Mouse (Mus musculus) heart, adult 11 months (tissue): ENCODE measurements around the gene Rc3h1.
A peak's percentile ranks its signal among the peaks of the same experiment; 100 is the strongest.

Experiments used
- DNase-seq: peaks from one replicate; pipeline ENCODE4 v3.0.0; 2022

Rc3h1 gene

DNA sequence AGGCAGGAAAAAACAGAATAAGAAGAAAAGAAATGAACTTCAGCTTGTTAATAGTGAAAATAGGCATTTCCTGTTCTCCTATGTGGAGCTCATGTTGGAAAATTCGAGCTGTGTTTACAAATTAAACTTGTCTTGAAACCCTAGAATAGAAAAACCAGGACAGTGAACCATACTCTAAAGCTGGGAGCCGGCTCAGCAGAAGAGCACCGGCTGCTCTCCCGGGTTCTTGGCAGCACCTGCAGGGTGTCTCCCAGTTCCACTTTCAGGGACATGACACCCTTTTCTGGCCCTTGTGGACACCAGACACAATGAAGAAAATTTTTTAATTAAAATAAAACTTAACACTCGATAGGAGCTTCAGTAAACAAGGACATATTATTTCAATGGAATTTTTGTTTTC, 62.4 kb downstream of the Rc3h1 start:
- no peak for DNase-seq

GRCm38 (mm10) chr1:160978071-160978735, 72.0 kb downstream of the Rc3h1 start, which contains the start of gene Serpinc1:
Gene Serpinc1, plus strand, starts transcription at chr1:160978585.
- DNase-seq = peak; percentile 65

- no peak for DNase-seq
Observed at GRCm38 (mm10) chr1:160980021-160980420, 73.8 kb downstream of the Rc3h1 start.

GRCm38 (mm10) chr1:160980537-160981234, 74.5 kb downstream of the Rc3h1 start:
- DNase-seq = peak; percentile 71

DNA sequence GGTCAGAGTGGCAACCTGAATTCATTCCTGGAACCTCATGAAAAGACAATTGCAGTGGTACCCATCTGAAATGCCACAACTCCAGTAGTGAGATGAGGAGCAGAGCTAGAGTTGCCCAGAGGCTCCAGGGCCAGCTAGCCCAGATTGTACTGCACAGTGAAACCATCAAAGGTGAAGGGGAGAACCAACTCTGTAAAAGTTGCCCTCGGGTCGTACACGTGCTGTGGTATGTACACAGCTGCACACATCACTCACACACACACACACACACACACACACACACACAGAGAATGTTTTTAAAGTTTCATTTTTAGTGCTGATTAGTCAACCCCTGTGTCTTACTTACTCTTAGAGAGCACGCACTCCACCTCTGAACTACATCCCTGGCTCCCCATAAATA, 75.1 kb downstream of the Rc3h1 start:
- DNase-seq = peak; percentile 79

- DNase-seq = peak; percentile 4
Observed at GRCm38 (mm10) chr1:160982887-160983286, 76.7 kb downstream of the Rc3h1 start.

DNA sequence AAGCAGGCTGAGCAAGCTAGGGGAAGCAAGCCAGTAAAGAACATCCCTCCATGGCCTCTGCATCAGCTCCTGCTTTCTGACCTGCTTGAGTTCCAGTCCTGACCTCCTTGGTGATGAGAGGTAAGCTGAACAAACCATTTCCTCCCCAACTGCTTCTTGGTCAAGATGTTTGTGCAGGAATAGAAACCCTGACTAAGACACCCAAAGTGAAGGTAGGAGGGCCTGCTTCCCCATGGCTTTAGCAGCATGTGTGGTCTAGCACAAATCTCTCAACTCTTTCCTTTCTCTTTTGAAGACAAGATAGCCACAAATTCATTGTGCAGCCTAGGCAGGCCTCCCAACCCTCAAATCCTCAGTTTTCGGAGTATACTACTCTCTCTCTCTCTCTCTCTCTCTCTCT, 78.5 kb downstream of the Rc3h1 start:
- DNase-seq = peak; percentile 55

DNA sequence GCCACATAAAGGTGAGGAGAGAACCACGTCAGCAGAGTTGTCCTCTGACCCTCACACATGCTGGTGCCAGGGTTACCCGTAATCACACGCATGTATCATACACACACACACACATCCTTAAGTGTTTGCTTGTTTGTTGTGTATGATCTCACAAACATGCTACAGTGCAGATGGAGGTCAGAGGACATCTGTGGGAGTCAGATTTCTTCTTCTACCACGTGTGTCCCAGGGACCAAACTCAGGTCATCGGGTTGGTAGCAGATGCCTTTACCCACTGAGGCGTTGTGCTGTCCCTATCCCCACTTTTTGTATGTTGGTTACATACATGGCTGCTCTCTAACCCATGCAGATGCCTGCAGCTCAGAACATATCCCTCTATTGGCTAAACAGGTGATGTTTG, 79.3 kb downstream of the Rc3h1 start:
- peak; percentile 30 for DNase-seq

GRCm38 (mm10) chr1:160986881-160987635, 80.8 kb downstream of the Rc3h1 start:
- DNase-seq = peak; percentile 84

DNA sequence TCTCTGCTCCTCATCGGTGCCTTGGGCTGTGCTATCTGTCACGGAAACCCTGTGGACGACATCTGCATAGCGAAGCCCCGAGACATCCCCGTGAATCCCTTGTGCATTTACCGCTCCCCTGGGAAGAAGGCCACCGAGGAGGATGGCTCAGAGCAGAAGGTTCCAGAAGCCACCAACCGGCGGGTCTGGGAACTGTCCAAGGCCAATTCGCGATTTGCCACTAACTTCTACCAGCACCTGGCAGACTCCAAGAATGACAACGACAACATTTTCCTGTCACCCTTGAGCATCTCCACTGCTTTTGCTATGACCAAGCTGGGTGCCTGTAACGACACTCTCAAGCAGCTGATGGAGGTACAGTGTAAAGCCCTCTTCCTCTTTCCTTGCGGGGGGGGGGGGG, 83.2 kb downstream of the Rc3h1 start:
- peak; percentile 78 for DNase-seq

GRCm38 (mm10) chr1:160993851-160994250, 87.6 kb downstream of the Rc3h1 start:
- DNase-seq = peak; percentile 66

DNA sequence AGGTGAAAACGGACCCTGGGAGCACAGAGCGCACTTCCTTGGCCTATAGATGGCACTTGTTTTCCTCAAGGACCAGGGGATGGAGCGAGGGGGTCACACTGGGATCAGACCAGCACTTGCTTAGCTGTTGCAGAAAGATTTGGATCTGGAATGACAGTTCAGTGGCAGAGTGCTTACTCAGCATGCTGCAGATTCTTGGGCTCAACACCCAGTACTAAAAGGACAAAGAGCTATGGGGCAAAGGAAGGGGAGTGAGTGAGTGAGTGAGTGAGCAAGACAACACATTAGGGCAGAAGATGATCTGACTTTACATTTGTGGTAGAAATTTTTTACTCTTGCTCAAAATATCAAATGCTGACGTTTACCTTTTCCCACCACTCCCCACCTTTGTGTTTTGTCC, 98.7 kb downstream of the Rc3h1 start:
- DNase-seq = peak; percentile 74

DNA sequence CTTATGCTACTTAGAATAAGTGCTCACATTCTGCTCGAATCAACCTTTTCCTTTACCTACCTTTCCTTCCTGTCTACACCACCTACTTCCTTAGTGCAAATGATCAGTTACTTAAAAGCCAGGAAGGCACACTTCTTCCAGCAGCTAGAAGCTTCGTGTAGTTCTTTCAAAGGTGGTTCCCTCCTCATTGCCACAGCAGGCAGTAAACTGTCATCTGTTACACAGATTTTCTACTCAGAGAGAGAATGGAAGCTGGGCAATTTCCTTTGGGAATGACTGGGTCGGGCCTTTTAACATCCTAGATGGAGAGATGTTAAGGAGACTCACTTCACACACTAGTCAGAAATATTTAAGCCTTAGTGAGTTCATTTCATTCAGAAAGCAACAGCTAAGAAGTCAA, 99.3 kb downstream of the Rc3h1 start:
- DNase-seq = peak; percentile 55

- peak; percentile 69 for DNase-seq
Observed at GRCm38 (mm10) chr1:161006471-161006870, 100.3 kb downstream of the Rc3h1 start.

DNA sequence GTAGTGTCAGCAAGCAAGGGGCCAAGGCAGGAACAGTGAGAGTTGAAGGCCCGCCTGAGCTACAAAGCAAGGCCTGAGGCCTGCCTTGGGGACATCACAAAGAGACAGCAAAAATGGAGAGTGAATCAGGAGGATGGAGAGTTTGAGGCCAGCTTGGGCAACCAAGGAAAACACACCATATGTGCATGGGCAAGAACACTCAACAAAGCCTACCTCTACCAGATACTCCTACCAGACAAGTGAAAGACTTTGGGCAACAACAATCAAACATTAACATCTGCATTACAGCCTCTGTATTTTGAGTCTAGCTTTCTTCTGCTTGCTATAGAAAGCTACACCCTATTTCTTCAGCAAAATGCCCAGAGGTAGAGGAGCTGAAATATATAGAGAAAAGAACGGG, 101.8 kb downstream of the Rc3h1 start:
- DNase-seq = peak; percentile 76

DNA sequence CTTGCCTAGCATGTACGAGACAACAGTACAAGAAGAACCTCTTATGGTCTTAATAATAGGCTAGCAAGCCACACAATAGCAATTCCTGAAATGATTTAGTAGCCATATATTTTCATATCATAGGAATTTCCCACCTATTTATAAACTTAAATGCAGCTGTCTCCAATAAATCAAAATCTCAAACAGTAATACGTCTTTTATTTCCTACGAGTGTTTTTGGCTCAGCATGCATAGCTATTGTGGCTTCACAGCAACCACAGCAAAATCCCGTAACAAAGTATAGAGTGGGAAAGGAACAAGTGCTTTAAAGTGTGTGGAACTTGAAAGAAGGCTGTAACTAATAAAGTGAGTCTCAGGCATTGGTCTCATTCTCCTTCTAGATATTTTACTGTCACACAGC, 104.2 kb downstream of the Rc3h1 start:
- DNase-seq = peak; percentile 51

- no peak for DNase-seq
Observed at GRCm38 (mm10) chr1:161016378-161016777, 110.2 kb downstream of the Rc3h1 start.

DNA sequence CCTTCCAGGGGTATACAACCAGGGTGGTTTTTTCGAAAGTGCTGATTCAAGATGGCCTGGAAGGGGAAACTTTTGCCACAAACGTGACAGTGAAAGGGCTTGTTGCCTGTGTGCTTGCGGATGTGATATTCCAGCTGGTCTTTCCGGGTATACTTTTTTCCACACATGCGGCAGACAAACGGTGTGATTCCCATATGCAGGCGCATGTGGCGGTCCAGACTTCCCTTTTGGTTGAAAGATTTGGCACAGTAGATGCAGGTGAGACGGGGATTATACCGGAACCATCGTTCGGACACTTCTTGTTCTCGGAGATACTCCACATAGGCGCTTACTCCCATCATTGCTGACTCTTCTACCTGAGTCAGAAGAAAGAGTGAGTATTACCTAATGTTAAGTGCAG, 113.8 kb downstream of the Rc3h1 start:
- DNase-seq = peak; percentile 64
